Mouse (Mus musculus): ENCODE measurements around the gene Ier5. TPM values are rescaled to one million over a fixed set of nuclear protein-coding genes. Genes with fewer than 3 reads are reported as not detected.

The Ier5 gene
- total RNA-seq, 2 experiments from 2014 or later: 45.6 to 62.4 TPM

DNA sequence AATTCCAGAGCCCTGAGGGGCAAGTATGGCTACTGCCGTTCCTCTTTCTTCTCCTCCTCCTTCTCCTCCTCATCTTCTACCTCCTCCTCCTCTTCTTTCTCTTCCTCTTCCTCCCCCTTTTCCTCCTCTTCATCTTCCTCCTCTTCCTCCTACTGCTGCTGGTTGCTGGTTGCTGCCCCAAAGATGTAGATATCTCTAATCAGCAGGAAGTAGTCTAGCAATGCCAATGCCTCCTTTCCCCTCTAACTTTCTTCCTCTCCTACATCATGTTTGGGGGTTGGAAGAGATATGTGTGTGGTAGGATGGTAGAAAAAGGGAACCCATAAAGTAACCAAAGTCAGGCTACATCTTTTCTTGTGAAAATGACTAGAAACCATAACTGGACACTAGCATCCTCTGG is 6.9 kb upstream of the Ier5 start:
- no peak for DNase-seq (ENCODE audit: low spot score in 2 of 2)
- intact Hi-C loops (cut with DNase I): no loop called here

DNA sequence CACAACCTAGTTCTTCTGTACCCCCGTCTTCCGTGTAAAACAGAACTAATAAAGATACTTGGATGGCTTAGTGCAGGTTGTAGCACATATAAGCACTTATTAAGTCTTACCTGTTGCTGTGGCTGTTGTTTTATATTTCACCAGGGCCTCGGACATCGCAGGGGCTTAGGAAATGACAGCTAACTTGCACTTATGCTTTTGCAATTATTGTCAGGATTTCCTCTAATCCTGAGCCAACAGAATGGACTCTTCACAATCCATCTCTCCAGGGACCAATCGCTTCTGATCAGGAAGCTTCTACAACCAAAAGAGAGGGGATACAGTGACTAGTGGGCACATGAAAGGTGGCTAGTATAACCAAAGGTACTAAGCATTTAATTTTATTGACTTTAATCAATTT is 4.6 kb upstream of the Ier5 start:
- DNase-seq (ENCODE audit: low spot score in 2 of 2): no peak
- intact Hi-C loops (cut with DNase I): loop anchor here (5.0 kb wide), 1 partner anchor 38 kb away; no protein-coding TSS in a partner anchor

DNA sequence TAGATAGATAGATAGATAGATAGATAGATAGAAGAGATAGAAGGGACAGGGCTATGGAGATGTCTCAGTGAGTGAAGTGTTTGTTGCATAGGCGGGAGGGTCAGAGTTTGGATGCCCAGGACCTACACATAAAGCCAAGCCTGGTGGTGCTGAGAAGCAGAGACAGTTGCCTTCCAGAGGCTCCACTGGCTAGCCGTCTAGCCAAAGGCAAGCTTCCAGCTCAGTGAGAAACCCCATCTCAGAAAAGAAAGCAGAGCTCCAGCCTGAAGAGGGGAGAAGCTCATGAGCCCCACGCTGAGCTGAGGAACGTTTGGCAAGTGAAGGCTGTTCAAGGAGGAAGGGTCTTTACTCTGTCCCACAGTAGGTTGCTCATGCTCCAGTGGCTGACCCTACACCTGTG is 3.2 kb upstream of the Ier5 start:
- no peak for DNase-seq (ENCODE audit: low spot score in 2 of 2)
- intact Hi-C loops (cut with DNase I): loop anchor here (5.0 kb wide), 1 partner anchor 40 kb away; no protein-coding TSS in a partner anchor

DNA sequence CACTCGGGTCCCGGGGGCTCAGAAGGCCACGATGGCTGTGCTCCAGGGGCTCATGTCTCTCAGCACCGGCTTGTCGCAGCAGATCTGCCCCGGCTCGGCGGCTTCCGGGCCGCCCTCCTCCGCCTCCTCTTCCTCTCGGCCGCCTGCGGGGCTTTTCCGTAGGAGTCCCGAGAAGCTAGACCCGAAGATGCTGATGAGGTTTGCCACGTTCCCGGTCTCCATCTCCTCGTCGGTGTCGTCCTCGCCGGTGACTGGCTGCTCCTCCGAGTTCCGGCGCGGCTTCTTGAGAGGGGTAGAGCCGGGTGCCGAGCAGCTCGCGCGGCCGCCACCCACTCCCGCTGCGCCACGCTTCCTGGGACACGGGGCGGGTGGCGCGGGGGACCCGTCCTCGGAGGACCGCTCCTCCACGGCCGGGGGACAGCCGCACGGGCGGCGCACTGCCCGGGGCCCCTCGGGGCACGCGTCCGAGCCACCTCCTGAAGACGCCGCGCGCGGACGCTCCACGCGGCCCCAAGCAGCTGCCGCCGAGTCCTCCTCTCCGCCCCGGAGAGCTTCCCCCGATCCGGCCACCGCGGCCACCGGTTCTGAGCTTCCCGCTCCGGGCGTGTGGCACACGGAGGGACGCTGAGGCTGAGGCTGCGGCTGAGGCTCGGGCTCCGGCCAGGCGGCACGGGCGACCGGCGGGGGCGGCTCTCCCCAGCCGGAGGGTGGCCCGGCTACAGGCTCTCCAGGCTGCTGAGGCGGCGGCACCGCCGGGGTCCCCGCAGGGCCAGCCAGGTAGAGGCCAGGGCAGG is 753 bp downstream of the Ier5 start:
- intact Hi-C loops (cut with DNase I): loop anchor here (1.0 to 5.0 kb wide), 3 partner anchors 49 to 184 kb away; no protein-coding TSS in a partner anchor
- peak; percentile 54 to 71 for DNase-seq (ENCODE audit: low spot score in 2 of 2)

DNA sequence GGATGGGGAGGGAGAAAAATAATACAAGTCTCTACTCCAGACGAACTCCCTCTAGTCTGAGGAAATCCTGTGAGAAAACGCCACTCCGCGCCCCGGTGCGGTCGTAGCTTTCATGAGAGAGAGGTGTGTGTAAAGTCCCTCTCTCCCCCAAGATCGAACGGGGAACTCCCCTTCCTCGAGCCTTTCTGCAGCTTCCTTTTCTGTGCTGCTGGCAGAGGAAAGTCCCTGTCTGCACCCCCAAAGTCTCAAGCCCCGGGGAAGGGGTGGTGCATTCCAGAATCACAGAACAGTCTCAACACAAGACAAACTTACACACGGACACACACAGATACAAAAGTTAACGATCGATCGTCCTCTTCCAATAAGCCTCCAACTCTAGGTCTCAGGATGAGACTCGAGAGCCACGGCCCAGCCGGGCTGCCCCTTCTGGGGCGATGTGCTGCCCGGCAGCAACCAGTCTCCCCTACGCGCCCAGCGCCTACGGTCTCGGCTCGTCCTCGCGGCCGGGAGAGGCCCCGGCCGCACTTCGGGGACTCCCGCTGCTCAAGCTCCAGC is 1.4 kb downstream of the Ier5 start:
- intact Hi-C loops (cut with DNase I): loop anchor here (2.0 to 5.0 kb wide), 2 partner anchors 121 to 184 kb away; no protein-coding TSS in a partner anchor
- peak; percentile 45 to 53 for DNase-seq (ENCODE audit: low spot score in 2 of 2)

DNA sequence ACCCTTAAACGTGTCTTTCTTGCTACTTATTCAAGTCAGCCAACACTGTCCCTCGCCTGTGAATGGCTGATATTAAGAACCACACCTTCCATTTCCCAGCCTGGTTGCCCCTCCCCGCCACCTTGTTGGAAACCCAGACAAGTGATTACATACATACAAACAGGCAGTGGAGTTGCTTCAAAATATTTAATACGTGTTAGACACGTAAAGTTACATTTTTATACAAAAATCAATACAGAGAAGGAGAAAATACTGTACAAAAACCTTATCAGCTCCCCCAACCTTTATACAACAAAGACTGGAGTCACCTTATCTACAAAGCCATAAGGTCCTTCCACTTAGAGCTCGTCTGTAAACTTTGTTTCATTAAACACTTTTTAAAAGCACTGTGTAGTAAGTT is 2.1 kb downstream of the Ier5 start:
- intact Hi-C loops (cut with DNase I): loop anchor here (5.0 kb wide), 1 partner anchor 185 kb away; no protein-coding TSS in a partner anchor
- no peak for DNase-seq (ENCODE audit: low spot score in 2 of 2)

DNA sequence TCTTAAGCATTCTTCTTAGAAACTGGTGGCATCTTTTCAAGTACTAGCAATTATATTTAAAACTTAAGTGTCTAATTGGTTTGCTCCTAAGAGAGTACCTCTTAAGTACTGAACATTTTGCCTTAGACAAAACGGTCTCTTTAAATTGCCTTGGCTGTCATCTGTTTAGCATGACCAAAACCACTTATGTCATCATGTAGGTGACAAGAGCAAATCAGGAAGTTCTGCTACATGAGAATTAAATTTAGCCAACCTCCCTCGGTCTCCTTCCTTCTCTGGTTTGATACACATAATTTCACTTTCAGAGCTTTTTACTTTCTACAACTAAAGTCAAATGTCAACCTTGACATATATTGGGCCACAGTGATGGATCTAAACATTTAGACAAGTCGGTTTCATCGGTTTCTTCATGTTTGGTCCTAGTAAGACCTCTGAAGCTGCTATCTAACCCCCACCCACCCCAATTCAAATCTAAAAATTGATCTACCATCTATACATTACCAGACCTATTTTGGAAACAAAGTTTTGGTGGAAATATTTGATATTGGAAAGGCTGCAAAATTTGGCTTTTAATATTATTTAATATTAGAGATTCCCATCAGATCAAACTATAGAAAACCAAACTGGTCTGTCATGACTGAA is 2.7 kb downstream of the Ier5 start:
- no peak for DNase-seq (ENCODE audit: low spot score in 2 of 2)
- intact Hi-C loops (cut with DNase I): loop anchor here (5.0 kb wide), 1 partner anchor 186 kb away; no protein-coding TSS in a partner anchor

DNA sequence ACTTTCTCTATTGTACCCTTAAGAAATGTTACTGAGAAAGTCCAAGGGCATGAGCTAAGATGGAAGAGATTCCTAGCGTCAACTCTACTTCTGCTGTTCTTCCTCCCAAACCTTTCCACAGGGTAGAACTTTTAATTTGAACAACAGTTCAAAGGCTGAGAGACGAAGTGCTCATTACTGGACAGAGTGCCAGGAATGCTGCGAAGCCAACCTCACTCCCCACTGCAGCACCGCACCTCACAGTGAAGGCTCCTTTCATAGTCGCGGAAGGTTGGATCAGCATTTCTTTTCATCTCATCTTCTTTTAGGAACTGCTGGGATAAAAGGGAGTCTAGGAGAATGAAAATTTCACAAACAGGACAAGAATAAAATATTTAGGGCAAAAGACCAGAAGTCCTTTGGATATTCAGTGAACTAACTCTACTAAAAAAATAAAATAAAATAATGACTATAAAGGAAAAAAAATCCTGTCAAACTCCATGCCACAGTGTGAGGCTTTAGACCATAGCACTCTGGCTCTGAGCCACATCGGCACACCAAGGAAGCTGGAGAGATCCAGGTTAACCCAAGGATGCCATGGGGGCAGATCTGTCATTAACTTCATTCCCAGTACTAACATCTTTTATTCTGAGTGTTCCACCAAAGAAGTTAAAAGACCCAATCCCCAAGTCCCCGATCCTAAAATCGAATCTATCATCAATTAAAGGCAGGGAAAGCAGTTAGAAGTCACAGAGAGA is 5.3 kb downstream of the Ier5 start:
- intact Hi-C loops (cut with DNase I): no loop called here

DNA sequence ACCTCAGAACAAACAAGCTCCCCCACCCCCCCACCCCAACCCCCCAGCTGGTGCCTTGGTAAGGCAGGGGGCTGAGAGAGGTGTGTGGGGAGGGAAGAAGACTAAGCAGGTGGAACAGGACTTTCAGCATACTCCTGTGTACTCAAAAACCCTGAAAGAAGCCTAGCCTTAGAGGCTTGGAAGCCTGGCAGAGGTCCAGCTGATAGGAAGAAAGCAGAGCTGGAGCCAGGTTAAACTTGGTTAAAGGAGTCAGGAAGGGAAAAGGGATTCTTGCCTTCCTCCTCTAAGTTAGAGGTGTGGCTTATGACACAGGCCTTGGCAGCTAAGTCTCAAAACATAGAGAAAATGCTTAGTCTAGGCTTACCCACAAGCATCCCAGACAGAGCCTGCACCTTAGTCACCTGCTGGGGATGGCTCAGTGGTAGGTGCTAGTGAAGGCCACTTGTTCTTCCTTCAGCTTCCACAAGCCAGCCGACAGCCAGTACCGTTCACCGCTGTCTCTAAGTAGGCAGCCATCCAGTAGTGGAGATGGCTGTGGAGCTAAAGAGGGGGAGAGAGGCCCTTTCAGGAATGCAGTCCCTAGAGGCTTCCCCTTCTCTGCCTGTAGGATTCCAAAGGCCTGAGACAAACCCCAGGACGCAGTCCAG is 6.2 kb downstream of the Ier5 start:
- DNase-seq (ENCODE audit: low spot score in 2 of 2): no peak
- intact Hi-C loops (cut with DNase I): no loop called here

More for the DNA sequence above, 5.3 kb downstream of the Ier5 start:
- no peak for DNase-seq (ENCODE audit: low spot score in 2 of 2)

DNA sequence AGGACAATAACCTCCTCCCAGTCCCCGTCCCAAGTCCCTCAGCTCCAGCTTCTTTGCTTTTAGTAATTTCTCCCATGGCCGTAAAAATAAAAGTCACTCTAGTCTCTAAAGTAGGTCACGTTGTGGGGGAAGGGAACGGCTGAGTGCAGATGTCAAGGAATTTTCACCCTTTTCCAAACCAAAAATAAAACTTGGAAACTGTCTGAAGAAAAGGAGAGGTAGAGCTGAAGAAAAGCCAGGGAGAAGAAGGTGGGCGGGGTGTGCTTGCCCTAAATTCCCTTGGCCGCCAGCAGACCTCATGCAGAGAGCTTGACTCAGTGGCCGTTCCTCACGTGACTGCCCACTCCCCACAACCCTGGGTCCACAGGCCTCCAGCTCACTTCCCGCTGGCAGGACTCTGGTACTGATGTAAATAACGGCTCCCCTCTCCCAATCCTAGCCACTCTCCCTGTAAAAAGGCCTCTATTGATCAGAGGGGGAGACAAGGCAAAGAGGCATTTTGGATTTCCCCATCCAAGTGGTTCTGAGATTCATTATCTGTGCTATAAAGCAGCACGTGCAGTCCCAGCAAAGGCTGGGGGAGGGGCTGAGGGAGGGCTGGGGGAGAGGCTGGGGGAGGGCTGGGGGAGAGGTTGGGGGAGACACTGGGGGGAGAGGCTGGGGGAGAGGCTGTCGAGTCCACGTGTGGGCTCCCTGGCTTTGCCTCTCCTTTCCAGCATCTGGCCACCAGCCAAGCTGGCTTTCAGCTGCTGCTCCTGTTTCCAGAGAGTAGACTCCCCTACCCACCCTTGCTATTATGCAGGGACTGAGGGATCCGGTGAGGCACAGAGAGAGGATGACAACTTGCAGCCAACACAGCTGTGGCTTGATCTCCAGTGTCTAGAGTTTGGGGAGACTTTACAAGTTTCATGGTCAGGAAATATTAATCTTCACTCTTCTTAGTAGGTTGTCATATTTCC is 7.3 kb downstream of the Ier5 start:
- intact Hi-C loops (cut with DNase I): loop anchor here (1.0 kb wide), 1 partner anchor 41 kb away; no protein-coding TSS in a partner anchor
- peak; percentile 58 to 77 for DNase-seq (ENCODE audit: low spot score in 2 of 2)

DNA sequence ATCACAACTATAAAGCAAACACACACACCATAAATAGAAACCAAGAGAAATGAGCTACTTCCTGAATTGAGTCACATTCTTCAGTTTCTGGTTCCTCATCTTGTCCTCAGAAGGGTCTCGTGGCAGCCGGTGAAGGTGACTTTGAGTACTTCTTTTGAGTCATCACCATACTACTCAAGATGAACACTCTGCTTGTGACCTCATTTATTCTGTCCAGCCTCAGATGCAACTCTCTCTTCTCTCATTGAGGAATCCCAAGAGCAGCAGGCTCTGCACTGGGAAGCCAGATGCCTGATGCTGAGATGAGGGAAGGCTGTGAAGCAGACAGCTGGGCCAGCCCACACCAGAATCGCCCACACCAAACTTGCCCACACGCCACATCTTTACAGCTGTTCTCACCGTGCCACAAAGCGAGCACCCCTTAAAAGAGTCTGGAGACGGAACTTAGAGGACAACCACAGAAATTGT is 8.0 kb downstream of the Ier5 start:
- intact Hi-C loops (cut with DNase I): no loop called here
- DNase-seq (ENCODE audit: low spot score in 2 of 2): peak; percentile 50 to 87

DNA sequence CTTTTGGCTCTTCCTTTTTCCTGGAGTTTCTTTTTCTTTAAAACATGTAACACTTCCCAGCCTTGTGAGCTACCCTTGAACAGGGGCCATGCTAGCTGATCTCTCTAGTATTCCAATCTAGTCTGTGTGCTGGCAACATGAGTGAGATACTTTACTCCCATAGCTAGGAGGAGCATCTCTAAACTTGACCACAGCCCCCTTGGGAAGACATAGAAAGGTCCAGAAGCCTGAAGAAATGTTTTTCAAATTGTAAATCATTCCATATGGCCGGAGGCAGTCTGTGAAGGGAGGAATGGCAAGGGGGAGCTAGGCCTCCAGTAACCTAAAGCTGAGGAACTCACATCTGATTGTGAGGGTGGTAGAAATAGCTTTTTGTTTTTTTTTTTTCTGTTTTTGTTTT is 8.7 kb downstream of the Ier5 start:
- no peak for DNase-seq (ENCODE audit: low spot score in 2 of 2)
- intact Hi-C loops (cut with DNase I): no loop called here

DNA sequence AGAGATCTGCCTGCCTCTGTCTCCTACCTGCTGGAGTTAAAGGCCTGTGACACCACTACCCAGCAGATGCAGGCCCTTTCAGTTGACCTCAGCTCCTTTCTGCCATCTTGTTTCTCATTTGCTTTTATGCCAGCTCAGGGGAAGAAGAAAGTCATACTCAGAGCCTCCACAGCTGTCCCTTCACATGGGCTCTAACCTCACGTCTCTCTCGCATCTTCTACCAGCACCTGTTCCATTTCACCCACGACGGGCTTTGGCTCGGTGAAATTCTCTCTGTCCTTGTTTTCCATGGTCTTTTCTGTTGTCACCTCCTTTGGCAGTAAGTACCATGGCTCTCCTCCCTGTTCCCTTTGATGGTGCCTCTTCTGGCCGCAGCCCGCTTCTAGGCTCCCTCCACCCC is 9.1 kb downstream of the Ier5 start:
- intact Hi-C loops (cut with DNase I): no loop called here

DNA sequence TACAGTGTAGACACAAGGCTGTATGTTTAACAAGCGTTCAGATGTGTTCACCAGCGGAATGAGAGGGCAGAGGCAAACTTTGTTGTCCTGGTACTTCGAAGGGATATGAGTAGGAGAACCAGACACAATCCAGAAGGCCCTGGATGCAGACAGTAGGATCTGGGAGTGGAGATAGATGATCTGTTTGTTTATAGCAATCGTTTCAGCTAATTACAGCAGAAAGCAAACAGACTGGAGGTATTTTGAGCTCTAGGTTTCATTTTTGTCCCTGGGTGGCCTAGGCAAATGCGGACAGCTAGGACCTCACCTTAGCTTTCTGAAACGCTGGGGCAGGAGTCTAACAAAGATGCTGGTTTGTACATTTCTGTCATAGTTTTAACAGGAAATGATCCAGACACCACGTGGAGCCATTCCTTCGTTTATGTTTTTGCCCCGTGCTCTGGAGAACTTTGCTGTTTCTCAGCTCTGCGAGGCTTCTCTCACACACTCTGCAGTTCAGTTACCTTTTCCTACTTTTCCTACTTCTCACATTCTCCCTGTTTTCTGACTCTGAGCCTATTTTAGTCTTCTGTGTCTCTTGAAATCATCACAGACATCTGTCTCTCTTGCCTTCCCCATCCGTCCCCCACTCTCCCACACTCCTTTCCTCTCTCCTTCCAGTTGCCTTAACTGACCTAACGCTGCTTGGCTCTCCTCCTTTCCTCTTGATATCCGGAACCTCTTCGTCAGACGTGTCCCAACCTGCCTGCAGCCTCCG is 10.4 kb downstream of the Ier5 start:
- DNase-seq (ENCODE audit: low spot score in 2 of 2): peak in 1 of 2 experiments; percentile 87
- intact Hi-C loops (cut with DNase I): loop anchor here (2.0 kb wide), 1 partner anchor 60 kb away; no protein-coding TSS in a partner anchor

More for the DNA sequence above, 9.1 kb downstream of the Ier5 start:
- no peak for DNase-seq (ENCODE audit: low spot score in 2 of 2)

DNA sequence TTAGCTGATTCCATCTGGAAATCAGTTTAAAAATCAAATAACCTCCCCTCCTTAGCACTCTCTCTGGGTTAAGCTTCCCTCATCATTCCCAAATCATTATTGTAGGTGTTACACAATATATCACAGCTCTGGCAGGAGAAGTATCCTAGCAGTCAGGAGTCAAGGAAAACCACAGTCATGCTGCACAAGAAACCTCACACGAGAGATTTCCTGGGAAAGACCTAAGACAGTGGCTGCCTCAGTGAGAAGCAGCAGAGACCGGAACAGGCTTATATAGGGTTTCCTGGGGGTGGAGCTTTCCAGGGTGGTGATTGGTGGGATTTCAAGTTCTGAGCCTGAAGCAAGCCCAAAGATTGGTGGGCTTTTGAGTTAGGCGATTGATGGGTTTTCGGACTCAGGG is 11.4 kb downstream of the Ier5 start:
- no peak for DNase-seq (ENCODE audit: low spot score in 2 of 2)
- intact Hi-C loops (cut with DNase I): loop anchor here (2.0 kb wide), 1 partner anchor 59 kb away; no protein-coding TSS in a partner anchor

DNA sequence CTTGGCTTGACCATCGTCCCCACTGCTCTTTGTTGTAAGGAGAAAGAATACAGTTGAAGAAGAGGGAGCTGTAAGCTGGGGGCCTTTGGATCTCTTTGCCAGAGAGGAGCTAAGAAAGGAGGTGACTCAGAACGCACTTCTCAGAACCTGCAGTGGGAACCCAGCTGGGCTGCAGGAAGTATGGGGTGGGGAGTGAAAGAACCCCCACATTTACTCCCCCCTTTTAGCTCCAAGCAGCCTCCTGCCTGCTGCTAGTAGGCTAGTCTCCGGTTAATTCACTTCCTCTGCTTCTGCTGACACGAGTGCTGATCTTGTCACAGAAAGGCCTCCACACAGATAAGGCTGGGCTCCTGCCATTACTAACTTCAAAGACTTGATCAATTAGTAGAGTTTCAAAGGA is 12.5 kb downstream of the Ier5 start:
- DNase-seq (ENCODE audit: low spot score in 2 of 2): peak in 1 of 2 experiments; percentile 91
- intact Hi-C loops (cut with DNase I): no loop called here

DNA sequence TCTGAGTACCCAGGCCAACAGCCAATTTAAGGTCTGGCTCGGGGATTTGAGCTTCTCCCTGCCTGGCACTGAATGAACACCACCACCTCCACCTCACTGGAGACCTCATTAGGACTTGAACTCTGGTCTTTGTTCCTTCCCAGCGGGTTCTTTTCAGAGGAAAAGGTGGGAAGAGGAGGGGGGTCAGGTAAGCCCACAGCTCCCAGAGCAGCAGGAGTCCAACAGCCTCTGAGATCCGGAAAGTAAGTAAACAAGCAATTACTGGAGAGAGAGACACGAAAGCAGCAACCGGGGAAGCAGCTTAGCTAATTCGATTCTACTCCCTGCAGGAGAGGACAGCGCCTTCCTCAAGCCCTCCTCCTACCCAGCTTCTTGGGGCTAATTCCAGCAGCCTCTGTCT is 13.0 kb downstream of the Ier5 start:
- intact Hi-C loops (cut with DNase I): no loop called here

More for the DNA sequence above, 13.0 kb downstream of the Ier5 start:
- DNase-seq (ENCODE audit: low spot score in 2 of 2): no peak
